Mouse (Mus musculus) heart, postnatal 0 days (tissue): ENCODE measurements at regions not wholly inside any gene's neighbourhood (a gene's known extent, or its start where the extent isn't known, plus 50 kb on each side); places are given as distances from the start of the nearest gene placed in this dataset.

Source experiments
- ATAC-seq: fragments of 200-750 bp; cut with Nextera tagmentation; 2 replicates; pipeline ENCODE4 v1.8.0; 2017; ENCODE audit warnings: low read depth, moderate number of reproducible peaks, moderate library complexity; ENCODE audit not compliant: insufficient read depth
- DNase-seq: peaks from one replicate; pipeline ENCODE4 v3.0.0-alpha.2; 2016; ENCODE audit warnings: low spot score
- H3K27ac ChIP-seq: fragments of 300-500 bp; sonication (generic); 2 replicates; pipeline ENCODE4 v1.5.1; 2014; ENCODE audit warnings: low read depth, mild to moderate bottlenecking
- H3K27me3 ChIP-seq: fragments of 300-500 bp; sonication (generic); 2 replicates; pipeline ENCODE4 v1.6.1; 2014; ENCODE audit warnings: low read length, mixed read lengths; ENCODE audit not compliant: control insufficient read depth, insufficient read depth
- H3K36me3 ChIP-seq: fragments of 300-500 bp; sonication (generic); replicated peaks from 2 replicates; pipeline ENCODE4 v1.6.1; 2014; ENCODE audit warnings: low read length, mixed read lengths; ENCODE audit not compliant: control insufficient read depth, insufficient read depth
- H3K4me1 ChIP-seq: fragments of 300-500 bp; sonication (generic); 2 replicates; pipeline ENCODE4 v1.6.1; 2014; ENCODE audit warnings: antibody characterized with exemption; ENCODE audit not compliant: control insufficient read depth, insufficient read depth
- H3K4me2 ChIP-seq: fragments of 300-500 bp; sonication (generic); 2 replicates; pipeline ENCODE4 v1.6.1; 2014; ENCODE audit warnings: low read depth, mild to moderate bottlenecking, low read length, moderate library complexity
- H3K4me3 ChIP-seq: fragments of 300-500 bp; sonication (generic); 2 replicates; pipeline ENCODE4 v1.5.1; 2014; ENCODE audit warnings: low read depth, low read length
- H3K9ac ChIP-seq: fragments of 300-500 bp; sonication (generic); replicated peaks from 2 replicates; pipeline ENCODE4 v1.6.1; 2014; ENCODE audit warnings: low read depth, low read length, mixed read lengths
- H3K9me3 ChIP-seq: fragments of 300-500 bp; sonication (generic); replicated peaks from 2 replicates; pipeline ENCODE4 v1.6.1; 2016; ENCODE audit warnings: low read length; ENCODE audit not compliant: control insufficient read depth
- CTCF ChIP-seq: IDR thresholded peaks from 2 replicates; pipeline ENCODE4 v1.5.1; 2016; ENCODE audit warnings: antibody characterized with exemption, control low read depth, low read depth
- EP300 ChIP-seq: IDR thresholded peaks from 2 replicates; pipeline ENCODE4 v1.6.1; 2016; ENCODE audit warnings: antibody characterized with exemption, low read depth
- WGBS: fragments of 180-500 bp; shearing (Covaris S2); extraction: QIAGEN DNeasy Blood & Tissue Kit; methylation state at CpG from one replicate; pipeline ENCODE4 v1.1.7; 2014; 5-methylcytosine and 5-hydroxymethylcytosine counted together

DNA sequence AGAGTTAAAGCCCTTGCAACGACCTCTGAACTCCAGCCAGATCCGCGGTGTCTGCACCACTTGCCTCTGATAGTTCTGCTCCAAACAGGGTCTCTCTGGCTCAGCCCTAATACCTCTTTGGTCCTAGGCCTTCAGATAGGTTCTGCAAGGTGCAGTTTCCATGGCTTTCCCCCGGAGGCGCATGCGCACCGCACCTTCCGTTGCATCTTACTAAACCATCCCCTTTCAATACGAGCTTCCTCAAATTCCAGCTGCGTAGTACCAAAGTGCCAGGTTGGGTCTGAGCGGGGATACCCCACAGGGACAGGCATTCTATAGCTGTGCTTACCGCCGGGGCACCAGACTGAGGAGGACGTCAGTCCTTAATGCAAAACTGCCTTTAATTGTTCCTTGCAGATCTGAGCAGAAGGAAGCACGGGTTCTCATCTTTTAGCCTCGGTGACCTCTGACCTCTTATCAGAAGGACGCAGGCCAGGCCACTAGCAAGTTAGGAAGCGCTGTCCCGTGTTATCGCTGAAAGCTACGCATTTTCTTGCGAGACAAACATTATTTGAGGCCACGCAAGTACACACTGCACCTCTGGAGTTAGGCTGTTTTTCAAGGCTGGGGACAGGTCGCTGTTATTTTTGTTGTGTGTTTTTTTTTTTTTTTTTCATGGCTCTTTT, 464.6 kb downstream of the Vrk1 start:
- WGBS, result 11% methylated on average over 24 of the region's 24 CpGs
- Histone ChIP-seq H3K9me3 (no peaks in the 10 kb centered on the region), H3K27ac (no peak overlapping the region), H3K4me1 (no peaks in the 10 kb centered on the region), H3K27me3 (peaks cover 49% of the 10 kb centered on the region), H3K36me3 (no peaks in the 10 kb centered on the region), H3K4me2 (no peak overlapping the region), H3K4me3 (no peak overlapping the region), H3K9ac (no peak overlapping the region)
- TF ChIP-seq CTCF (no peak), EP300 (no peak)
- DNase-seq (no peak), ATAC-seq (no peak)

DNA sequence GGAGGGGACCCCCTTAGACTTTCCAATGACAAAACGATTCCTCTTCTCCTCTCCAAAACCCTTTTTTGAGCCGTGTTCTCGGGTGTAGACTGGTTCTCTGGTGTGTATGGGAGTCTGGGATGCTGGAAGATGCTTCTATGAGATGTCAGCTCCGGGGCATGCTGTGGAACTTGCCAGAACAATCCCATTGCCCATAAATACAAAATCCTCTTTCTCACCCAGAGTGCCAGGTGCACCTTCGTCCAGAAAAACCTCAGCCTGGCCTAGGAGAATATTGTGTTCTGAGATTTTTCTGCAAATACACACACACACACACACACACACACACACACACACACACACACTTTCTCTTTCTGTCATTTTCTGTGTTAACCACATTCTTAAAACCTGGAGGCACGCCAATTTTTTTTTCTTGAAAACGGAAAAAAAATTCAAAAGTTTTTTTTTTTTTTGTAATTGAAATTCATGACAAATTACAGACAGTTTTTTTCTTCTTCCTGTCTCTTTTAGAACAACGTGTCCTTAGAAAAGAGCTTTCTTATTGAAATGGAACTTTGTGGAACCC, 465.5 kb downstream of the Vrk1 start:
- Histone ChIP-seq H3K27me3 (peaks cover 55% of the 10 kb centered on the region), H3K9ac (no peak overlapping the region)
- DNase-seq, result no peak

DNA sequence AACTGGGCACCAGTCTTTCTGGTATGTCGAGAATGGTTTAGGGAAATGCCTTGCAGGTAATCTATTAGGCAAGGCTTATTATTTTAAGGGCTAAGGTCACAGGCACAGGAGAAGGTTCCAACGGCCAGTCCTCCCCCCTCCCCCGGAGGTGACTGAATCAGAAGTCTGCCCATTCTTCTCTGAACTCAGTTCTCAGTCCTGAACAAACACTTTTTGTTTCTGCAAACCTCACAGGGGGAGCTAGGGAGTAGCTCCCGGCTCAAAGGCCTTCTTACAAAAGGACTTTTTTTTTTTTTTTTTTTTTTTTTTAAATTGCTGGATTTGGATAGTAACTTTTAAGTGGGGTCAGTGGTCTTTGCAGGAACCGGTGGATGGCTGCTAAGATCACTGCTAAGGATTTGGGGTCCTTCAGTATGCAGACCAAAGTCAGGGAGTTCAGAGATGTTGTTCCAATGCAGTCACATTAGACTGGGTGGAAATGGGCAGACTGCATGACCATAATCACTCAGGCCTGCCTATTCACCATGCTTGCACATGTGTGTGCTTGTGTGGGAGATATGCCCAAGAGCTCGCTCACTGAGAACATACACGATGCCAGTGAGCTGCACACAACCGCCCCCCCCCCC, 467.1 kb downstream of the Vrk1 start:
- no peak for ATAC-seq
- no peak for TF ChIP-seq CTCF
- WGBS, result 34% methylated on average over 8 of the region's 8 CpGs
- DNase-seq, result no peak
- Histone ChIP-seq H3K4me2 (no peak overlapping the region), H3K9ac (no peak overlapping the region), H3K9me3 (no peaks in the 10 kb centered on the region), H3K27ac (no peak overlapping the region), H3K4me1 (no peaks in the 10 kb centered on the region), H3K36me3 (no peaks in the 10 kb centered on the region), H3K27me3 (peaks cover 71% of the 10 kb centered on the region), H3K4me3 (no peak overlapping the region)

More for the DNA sequence above, 465.5 kb downstream of the Vrk1 start:
- ATAC-seq, result no peak
- Histone ChIP-seq H3K4me3 (no peak overlapping the region), H3K4me2 (no peak overlapping the region), H3K27ac (no peak overlapping the region), H3K9me3 (no peaks in the 10 kb centered on the region), H3K4me1 (no peaks in the 10 kb centered on the region), H3K36me3 (no peaks in the 10 kb centered on the region)
- 66% methylated on average over 8 of the region's 8 CpGs for WGBS
- TF ChIP-seq CTCF (no peak), EP300 (no peak)

- no peak for TF ChIP-seq CTCF
- no peak for TF ChIP-seq EP300
- H3K4me3 ChIP-seq, result no peak overlapping the region
- H3K36me3 ChIP-seq, result no peaks in the 10 kb centered on the region
- peaks cover 74% of the 10 kb centered on the region for H3K27me3 ChIP-seq
- H3K9ac ChIP-seq, result no peak overlapping the region
- no peaks in the 10 kb centered on the region for H3K9me3 ChIP-seq
- no peak overlapping the region for H3K4me2 ChIP-seq
- 24% methylated on average over 4 of the region's 4 CpGs for WGBS
- DNase-seq, result no peak
- no peak overlapping the region for H3K27ac ChIP-seq
- H3K4me1 ChIP-seq, result no peaks in the 10 kb centered on the region
- ATAC-seq, result no peak
Observed at GRCm38 (mm10) chr12:106477731-106478130, 467.7 kb downstream of the Vrk1 start.

- no peak for DNase-seq
- Histone ChIP-seq H3K4me3 (no peak overlapping the region), H3K9ac (no peak overlapping the region), H3K4me1 (no peaks in the 10 kb centered on the region), H3K9me3 (no peaks in the 10 kb centered on the region), H3K27me3 (peaks cover 74% of the 10 kb centered on the region), H3K36me3 (no peaks in the 10 kb centered on the region), H3K4me2 (no peak overlapping the region), H3K27ac (no peak overlapping the region)
- TF ChIP-seq CTCF (no peak), EP300 (no peak)
- no peak for ATAC-seq
- 1% methylated on average over 18 of the region's 18 CpGs for WGBS
Observed at GRCm38 (mm10) chr12:106478381-106478781, 468.4 kb downstream of the Vrk1 start.
